Mouse (Mus musculus) lung, postnatal 10 days (tissue): ENCODE measurements around the gene Usp22.
"Not testable (repeated sequence)": the region's sequence is repeated elsewhere in the genome, so short reads cannot be mapped to it uniquely, and the experiment has no call there.

ENCODE experiments used
- DNase-seq: peaks from one replicate; pipeline ENCODE4 v3.0.0; 2021

Usp22 gene

GRCm38 (mm10) chr11:61142262-61142661 is 32.6 kb downstream of the Usp22 start:
- DNase-seq: no peak

GRCm38 (mm10) chr11:61141693-61142092 is 33.2 kb downstream of the Usp22 start:
- no peak for DNase-seq

- no peak for DNase-seq
These were observed 41.9 kb downstream of the Usp22 start for GRCm38 (mm10) chr11:61132943-61133342.

DNA sequence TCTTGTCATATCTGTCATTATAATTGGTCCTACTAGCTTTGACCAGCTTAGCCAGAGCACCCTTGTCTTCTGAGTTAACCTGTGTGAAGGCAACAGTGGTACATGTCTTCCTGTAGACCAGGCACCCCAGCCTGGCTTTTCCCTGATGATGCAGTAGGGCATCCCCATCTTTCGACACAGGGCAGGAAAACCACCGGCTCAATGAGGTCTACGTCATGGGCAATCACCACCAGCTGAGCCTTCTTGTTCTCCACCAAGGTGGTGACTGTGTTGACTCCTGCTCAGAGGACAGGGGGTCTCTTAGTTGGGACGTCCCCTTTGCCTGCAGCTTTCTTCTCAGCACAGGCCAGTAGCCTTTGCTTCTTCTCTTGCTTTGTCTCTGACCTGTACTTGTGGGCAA is 44.2 kb downstream of the Usp22 start:
- not testable (repeated sequence) for DNase-seq

- DNase-seq: no peak
These were observed 45.5 kb downstream of the Usp22 start for GRCm38 (mm10) chr11:61129305-61129704.

DNA sequence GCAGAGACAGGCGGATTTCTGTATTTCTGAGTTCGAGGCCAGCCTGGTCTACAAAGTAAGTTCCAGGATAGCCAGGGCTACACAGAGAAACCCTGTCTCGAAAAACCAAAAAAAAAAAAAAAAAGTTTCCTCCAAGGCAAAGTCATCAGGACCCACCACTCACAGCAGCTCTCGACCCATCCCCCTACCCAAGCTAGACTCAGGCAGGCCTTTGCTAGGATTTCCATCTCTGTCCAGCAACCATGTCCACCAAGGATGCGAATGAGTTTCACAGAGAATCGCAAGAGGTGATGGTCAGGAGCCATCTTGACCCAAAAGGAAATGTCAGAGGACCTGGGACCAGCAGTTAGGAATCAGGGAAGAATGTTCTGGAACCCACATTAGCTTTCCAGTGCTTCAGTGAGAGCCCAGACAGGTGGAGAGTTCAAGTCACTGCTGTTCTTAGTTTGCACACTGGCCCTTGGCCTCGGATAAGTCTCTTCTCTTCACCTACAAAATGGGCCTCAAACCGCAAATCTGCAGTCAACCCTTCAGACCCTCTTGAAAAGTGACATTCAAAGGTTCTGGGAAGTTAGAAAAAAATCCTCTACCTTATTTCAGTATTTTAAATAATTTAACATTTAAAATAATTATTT is 47.3 kb downstream of the Usp22 start:
- DNase-seq: no peak

GRCm38 (mm10) chr11:61126606-61127355 is 48.1 kb downstream of the Usp22 start, which contains the start of gene Tnfrsf13b:
Tnfrsf13b (plus strand) TSS chr11:61126755.
- DNase-seq: no peak

DNA sequence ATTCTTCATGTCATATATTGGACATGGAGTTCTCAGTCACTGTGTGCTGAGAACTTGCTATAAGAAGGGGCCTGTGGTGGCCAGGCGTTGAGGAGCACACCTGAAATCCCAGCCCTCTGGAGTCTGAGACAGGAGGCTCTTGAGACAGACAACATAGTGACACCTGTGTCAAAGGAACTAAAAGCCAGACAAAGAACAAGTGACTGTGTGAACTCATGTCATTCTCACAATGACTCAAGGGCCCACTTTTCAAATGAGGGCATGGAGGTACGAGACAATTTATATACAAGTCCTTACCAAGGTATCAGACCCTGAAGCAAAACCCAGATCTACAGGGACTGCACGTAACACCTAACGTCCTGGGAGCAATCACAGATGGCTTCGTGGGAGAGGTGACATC is 48.9 kb downstream of the Usp22 start:
- no peak for DNase-seq

GRCm38 (mm10) chr11:61123886-61124285 is 51.0 kb downstream of the Usp22 start:
- no peak for DNase-seq

DNA sequence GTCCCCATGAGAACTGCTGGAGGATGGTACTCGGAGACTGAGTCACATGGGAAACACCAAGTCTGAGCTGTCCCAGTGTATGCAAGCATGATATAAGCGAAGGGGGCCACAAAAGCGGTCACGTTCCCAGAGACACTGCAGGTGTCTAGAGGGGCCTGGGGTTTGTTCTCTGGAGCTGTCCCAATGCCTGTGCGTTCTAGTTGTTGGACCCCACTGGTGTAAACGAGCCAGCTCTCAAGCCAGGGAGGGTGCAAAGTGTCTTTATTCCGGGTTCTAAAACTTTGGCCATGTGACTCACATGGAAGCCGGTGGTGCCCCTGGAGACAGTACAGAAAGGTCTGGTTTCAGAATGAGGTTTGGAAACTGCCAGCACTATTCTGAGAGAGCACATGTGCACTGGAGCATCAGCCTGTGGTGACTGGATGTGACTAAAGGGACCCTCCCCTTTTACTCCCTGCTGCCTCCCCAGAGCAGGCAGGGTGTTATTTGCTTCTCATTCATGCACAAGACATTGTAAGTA is 52.0 kb downstream of the Usp22 start:
- no peak for DNase-seq

- DNase-seq: no peak
These were observed 52.5 kb downstream of the Usp22 start for GRCm38 (mm10) chr11:61122283-61122768.

DNA sequence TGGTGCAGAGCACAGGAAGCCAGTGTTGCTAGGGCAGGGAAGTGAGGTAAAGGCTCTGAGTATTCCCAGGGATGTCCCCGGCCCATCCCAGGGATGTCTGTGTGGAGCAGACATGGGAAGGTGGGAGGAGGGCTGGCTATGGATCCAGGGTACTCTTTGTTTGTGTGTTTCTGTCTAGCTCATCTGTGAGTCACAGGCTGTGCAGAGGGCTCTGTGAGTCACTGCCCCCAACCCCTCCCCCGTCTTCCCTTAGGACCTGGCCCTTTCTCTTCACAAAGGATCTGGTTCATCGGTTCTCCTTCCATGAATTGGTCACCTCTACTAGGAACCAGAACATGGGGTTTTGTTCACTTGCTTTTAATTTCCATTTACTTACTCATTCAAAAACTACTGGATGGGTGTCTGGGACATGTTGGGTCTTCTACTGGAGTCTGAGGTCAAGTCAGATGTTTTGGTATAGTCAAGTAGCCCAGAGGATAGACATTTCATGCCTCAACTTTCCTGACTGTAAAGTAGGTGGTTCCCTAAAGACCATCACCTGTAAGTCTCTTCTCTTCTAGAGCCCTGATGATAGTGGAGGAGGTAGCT is 54.8 kb downstream of the Usp22 start:
- no peak for DNase-seq

DNA sequence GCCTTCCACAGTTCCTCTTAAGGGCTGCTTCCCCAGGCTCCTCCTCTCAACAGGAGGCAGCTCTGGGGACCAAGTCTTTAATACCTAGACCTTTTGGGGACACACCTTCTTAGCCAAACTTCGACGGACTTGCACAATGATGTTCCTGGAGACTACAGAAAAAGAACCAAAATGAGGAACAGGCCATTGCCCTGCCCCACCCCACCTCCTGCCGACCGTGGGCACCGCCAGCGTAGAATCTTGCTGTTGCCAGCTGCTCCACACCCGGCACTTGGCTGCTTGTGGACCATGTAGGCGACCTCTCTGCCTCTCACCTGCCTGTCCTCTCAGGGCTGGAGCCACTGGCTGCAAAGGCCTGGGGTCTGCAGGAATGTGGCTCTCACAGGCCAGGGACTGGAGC is 58.6 kb downstream of the Usp22 start:
- DNase-seq: no peak

DNA sequence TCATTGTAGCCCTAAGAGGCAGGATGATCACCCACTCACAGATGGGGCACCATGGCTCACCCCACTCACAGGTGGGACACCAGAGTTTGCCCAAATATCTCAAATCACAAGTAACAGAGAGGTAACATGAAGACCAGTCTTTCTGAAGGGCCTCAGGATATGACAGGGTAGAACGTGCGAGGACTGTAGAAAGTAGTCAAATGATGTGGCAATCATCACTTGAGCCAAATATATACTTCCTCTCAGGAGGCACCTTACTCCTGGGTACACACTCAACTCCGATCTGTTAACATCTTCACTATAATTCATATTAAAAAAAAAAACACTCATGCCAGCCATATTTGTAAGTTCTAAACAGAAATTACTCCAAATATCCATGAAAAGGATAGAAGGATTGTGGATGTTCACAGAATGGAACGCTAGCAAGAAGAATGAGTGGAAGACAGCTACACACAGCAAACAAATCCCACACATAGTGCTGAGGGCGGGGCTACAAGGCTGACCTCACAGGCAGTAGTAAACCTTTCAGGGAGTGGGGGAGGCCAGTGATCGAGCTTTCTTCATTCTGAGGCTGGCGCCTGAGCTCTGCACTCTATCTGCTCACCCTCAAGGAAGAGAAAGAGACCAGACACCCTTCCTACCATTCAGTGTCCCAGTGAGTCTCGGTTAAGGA is 62.4 kb downstream of the Usp22 start:
- DNase-seq: no peak

DNA sequence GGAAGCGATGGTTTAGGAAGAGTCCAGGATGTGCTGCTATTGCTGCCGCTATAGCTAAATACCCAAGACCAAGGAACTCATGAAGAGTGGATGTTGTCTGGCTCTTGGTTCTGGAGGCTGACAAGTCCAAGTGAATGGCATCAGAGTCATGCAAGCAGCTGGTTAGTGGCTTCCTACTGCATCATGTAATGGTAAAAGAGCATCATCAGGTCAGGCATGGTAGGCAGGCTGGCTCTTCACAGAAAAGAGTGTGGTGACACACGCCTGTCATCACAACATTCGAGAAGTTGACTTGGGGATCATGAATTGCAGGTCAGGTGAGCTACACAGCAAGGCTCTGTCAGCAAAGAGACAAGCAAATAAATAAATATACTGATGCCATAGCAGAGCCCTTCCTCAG is 63.4 kb downstream of the Usp22 start:
- DNase-seq: no peak

GRCm38 (mm10) chr11:61110928-61111327 is 63.9 kb downstream of the Usp22 start:
- no peak for DNase-seq

DNA sequence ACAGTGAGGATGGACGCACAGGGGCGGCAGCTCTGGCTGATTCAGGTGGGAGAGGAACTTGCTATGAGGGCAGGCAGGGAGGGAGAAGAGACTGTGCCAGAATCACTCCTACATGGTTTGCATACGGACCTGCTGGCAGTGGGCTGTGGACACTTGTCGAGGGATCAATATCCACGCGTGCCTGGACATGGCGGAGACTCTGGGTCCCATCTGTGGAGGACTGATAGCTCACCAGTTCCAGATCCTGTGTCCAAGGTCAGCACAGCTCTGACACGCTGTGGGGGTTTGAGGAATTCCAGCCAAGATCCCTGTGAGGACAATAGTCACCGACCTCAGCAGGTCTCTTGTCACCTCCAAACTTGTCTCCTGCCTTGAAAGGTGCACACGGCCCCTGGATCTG is 64.7 kb downstream of the Usp22 start:
- no peak for DNase-seq

- DNase-seq: no peak
These were observed 65.1 kb downstream of the Usp22 start for GRCm38 (mm10) chr11:61109707-61110106.

DNA sequence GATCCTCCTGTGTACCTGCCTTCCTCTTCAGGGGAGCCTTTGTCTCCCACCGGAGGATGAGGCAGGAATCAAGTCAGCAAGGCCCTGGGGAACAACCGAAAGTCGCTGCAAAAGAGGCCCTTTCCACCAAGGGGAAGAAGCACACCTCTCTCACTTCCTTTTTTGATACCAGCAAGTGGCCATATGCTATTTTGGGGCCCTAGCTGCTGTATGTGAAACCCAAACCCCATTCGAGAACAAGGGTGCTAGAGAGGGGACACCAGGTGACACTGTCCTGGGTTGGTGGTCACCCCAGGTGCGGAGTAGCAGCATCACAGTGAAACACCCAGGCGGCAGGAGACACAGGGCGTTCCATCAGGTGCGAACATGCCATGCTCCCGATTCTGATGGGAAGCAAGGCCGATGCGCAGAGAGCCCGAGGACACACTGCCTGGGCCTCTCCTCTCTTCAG is 65.9 kb downstream of the Usp22 start:
- no peak for DNase-seq

DNA sequence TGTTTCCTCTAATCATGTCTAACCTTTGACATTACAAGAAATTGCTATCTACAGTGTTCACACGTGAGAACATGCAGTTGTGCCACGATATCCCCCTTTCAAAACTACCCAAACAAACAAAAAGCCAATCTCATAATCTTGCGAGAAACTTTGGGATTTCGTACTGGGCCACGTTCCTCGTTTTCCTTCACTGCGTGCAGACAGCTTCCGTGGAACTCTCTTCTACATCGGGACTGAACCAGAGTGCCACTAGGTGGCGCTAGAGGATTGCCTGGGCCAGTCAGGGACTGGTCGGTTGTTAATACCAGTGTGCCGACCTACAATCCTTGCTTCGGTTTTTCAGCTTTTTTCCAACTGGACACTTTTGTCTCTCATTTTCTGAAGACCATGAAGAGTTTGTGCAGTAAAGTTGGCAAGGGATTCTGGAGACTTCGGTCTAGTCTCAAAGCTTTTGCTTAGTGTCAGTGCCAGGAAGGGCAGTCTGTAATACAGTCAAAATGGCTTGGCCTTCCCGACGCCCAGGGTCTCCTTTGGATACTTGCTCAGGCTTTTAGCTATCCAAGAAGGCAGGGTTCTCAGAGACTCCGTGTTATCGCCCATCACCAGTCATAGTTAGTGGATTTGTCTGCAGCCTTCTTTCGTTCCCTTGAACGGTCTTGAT is 70.5 kb downstream of the Usp22 start:
- DNase-seq: peak; percentile 94

GRCm38 (mm10) chr11:61102397-61103339 is 72.2 kb downstream of the Usp22 start:
- no peak for DNase-seq
